Mouse (Mus musculus) stomach, embryonic 14.5 days (tissue): ENCODE data around the gene Hnrnpf. TPM values are rescaled to one million over a fixed set of nuclear protein-coding genes. Genes with fewer than 3 reads are reported as not detected.

ENCODE experiments used
- ATAC-seq: fragments of 200-750 bp; cut with Nextera tagmentation; 2 replicates; pipeline ENCODE4 v1.8.0; 2017; ENCODE audit warnings: low read depth, moderate TSS enrichment; ENCODE audit not compliant: insufficient number of reproducible peaks, insufficient read depth, low FRiP score
- H3K27ac ChIP-seq: fragments of 300-500 bp; sonication (generic); 2 replicates; pipeline ENCODE4 v1.5.1; 2014; ENCODE audit warnings: mild to moderate bottlenecking, low read length, moderate library complexity, mixed read lengths
- H3K27me3 ChIP-seq: fragments of 300-500 bp; sonication (generic); 2 replicates; pipeline ENCODE4 v1.6.1; 2014; ENCODE audit warnings: low read length, control low read depth, mixed read lengths; ENCODE audit not compliant: control insufficient read depth, insufficient read depth
- H3K36me3 ChIP-seq: fragments of 300-500 bp; sonication (generic); 2 replicates; pipeline ENCODE4 v1.6.1; 2014; ENCODE audit warnings: mild to moderate bottlenecking, control low read depth, low read length, moderate library complexity, mixed read lengths; ENCODE audit not compliant: control insufficient read depth, insufficient read depth
- H3K4me1 ChIP-seq: fragments of 300-500 bp; sonication (generic); 2 replicates; pipeline ENCODE4 v1.6.1; 2014; ENCODE audit warnings: low read length, control low read depth, mixed read lengths; ENCODE audit not compliant: control insufficient read depth, insufficient read depth
- H3K4me2 ChIP-seq: fragments of 300-500 bp; sonication (generic); replicated peaks from 2 replicates; pipeline ENCODE4 v1.6.1; 2014; ENCODE audit warnings: low read depth, low read length, control low read depth
- H3K4me3 ChIP-seq: fragments of 300-500 bp; sonication (generic); 2 replicates; pipeline ENCODE4 v1.5.1; 2014; ENCODE audit warnings: low read depth, low read length, control low read depth
- H3K9ac ChIP-seq: fragments of 300-500 bp; sonication (generic); replicated peaks from 2 replicates; pipeline ENCODE4 v1.6.1; 2014; ENCODE audit warnings: low read depth, mild to moderate bottlenecking, control low read depth, low read length, moderate library complexity, mixed read lengths
- H3K9me3 ChIP-seq: fragments of 300-500 bp; sonication (generic); 2 replicates; pipeline ENCODE4 v1.6.1; 2016; ENCODE audit warnings: low read depth, low read length, control low read depth; ENCODE audit not compliant: control insufficient read depth
- WGBS: fragments of 180-500 bp; shearing (Covaris S2); extraction: QIAGEN DNeasy Blood & Tissue Kit; methylation state at CpG from one replicate; pipeline ENCODE4 v1.1.7; 2014; 5-methylcytosine and 5-hydroxymethylcytosine counted together
- polyA plus RNA-seq: library from polyadenylated mRNA; unstranded; fragments of >200 nt; fragmentation: Nextera tagmentation; extraction: Ambion mirVana; gene quantifications from 2 replicates; pipeline ENCODE4 v1.2.1, GENCODE M21; 2014

The Hnrnpf gene
- polyA plus RNA-seq, 1 experiment from 2014 or later, result 685 TPM

GRCm38 (mm10) chr6:117901510-117902402 is 1.6 kb downstream of the Hnrnpf start:
- no peak overlapping the region for H3K4me3 ChIP-seq
- H3K36me3 ChIP-seq, result no peaks in the 10 kb centered on the region
- H3K27ac ChIP-seq, result no peak overlapping the region
- H3K9me3 ChIP-seq, result no peaks in the 10 kb centered on the region
- no peak for ATAC-seq
- no peak overlapping the region for H3K9ac ChIP-seq
- 67% methylated on average over 9 of the region's 9 CpGs for WGBS
- no peaks in the 10 kb centered on the region for H3K27me3 ChIP-seq
- no peak overlapping the region for H3K4me2 ChIP-seq
- H3K4me1 ChIP-seq, result peaks cover 5% of the 10 kb centered on the region; the same call in 1 of the 2 replicates

- WGBS, result 75% methylated on average over 4 of the region's 4 CpGs
- H3K4me1 ChIP-seq, result peaks cover 5% of the 10 kb centered on the region; the same call in 1 of the 2 replicates
- ATAC-seq, result no peak
- H3K36me3 ChIP-seq, result no peaks in the 10 kb centered on the region
- H3K27me3 ChIP-seq, result no peaks in the 10 kb centered on the region
- H3K9ac ChIP-seq, result no peak overlapping the region
- H3K9me3 ChIP-seq, result no peaks in the 10 kb centered on the region
- no peak overlapping the region for H3K4me3 ChIP-seq
- H3K27ac ChIP-seq, result no peak overlapping the region
- no peak overlapping the region for H3K4me2 ChIP-seq
Observed at GRCm38 (mm10) chr6:117902556-117902955, 2.4 kb downstream of the Hnrnpf start.

GRCm38 (mm10) chr6:117903836-117904235 is 3.7 kb downstream of the Hnrnpf start:
- no peak for ATAC-seq
- Histone ChIP-seq H3K4me2 (no peak overlapping the region), H3K27ac (no peak overlapping the region), H3K27me3 (no peaks in the 10 kb centered on the region), H3K9ac (no peak overlapping the region), H3K9me3 (no peaks in the 10 kb centered on the region), H3K4me1 (peaks cover 8% of the 10 kb centered on the region), H3K36me3 (no peaks in the 10 kb centered on the region), H3K4me3 (no peak overlapping the region)
- WGBS, result 80% methylated on average over 3 of the region's 3 CpGs

GRCm38 (mm10) chr6:117905260-117905930 is 5.3 kb downstream of the Hnrnpf start:
- peaks cover 21% of the 10 kb centered on the region for H3K4me1 ChIP-seq
- peak overlapping the region; percentile 75 for H3K27ac ChIP-seq
- WGBS, result 23% methylated on average over 4 of the region's 4 CpGs
- H3K9me3 ChIP-seq, result no peaks in the 10 kb centered on the region
- H3K27me3 ChIP-seq, result no peaks in the 10 kb centered on the region
- H3K36me3 ChIP-seq, result no peaks in the 10 kb centered on the region
- peak overlapping the region; percentile 30 for H3K4me2 ChIP-seq
- ATAC-seq, result no peak
- H3K4me3 ChIP-seq, result peak overlapping the region; percentile 40
- 0 out of 2 replicates have a peak overlapping the region, but pooled peaks have one; percentile 19 for H3K9ac ChIP-seq

GRCm38 (mm10) chr6:117906015-117906531 is 5.9 kb downstream of the Hnrnpf start:
- Histone ChIP-seq H3K9ac (peak overlapping the region; percentile 19), H3K4me3 (peak overlapping the region; percentile 40), H3K4me1 (peaks cover 24% of the 10 kb centered on the region), H3K27me3 (no peaks in the 10 kb centered on the region), H3K9me3 (no peaks in the 10 kb centered on the region), H3K27ac (peak overlapping the region; percentile 75), H3K4me2 (peak overlapping the region; percentile 30), H3K36me3 (no peaks in the 10 kb centered on the region)
- WGBS, result under 1% methylated on average over 25 of the region's 25 CpGs
- ATAC-seq, result peak; percentile 4; the same call in 1 of the 2 replicates

- Histone ChIP-seq H3K36me3 (no peaks in the 10 kb centered on the region), H3K4me2 (peak overlapping the region; percentile 62), H3K27ac (peak overlapping the region; percentile 99), H3K9ac (peak overlapping the region; percentile 99), H3K9me3 (no peaks in the 10 kb centered on the region), H3K4me3 (peak overlapping the region; percentile 100), H3K27me3 (no peaks in the 10 kb centered on the region), H3K4me1 (peaks cover 24% of the 10 kb centered on the region)
- WGBS, result under 1% methylated on average over 64 of the region's 68 CpGs
- ATAC-seq, result peak; percentile 95
Observed at GRCm38 (mm10) chr6:117906590-117907271, 6.6 kb downstream of the Hnrnpf start.

GRCm38 (mm10) chr6:117907301-117907978 is 7.3 kb downstream of the Hnrnpf start:
- ATAC-seq, result peak; percentile 84
- Histone ChIP-seq H3K9me3 (no peaks in the 10 kb centered on the region), H3K27me3 (no peaks in the 10 kb centered on the region), H3K4me3 (peak overlapping the region; percentile 100), H3K4me2 (peak overlapping the region; percentile 62), H3K36me3 (no peaks in the 10 kb centered on the region), H3K9ac (peak overlapping the region; percentile 99), H3K27ac (peak overlapping the region; percentile 99), H3K4me1 (peaks cover 24% of the 10 kb centered on the region)
- under 1% methylated on average over 67 of the region's 77 CpGs for WGBS
